Mouse (Mus musculus): Measurements from ENCODE around the gene Olfr670.
"Not testable (repeated sequence)": the region's sequence is repeated elsewhere in the genome, so short reads cannot be mapped to it uniquely, and the experiment has no call there.

Gene Olfr670

GRCm38 (mm10) chr7:104962520-104962919, at the start of gene Olfr670:
Gene Olfr670 (minus strand): TSS chr7:104962620.
- DNase-seq, result no peak

- no peak for DNase-seq
Measured at GRCm38 (mm10) chr7:105001929-105002328, 39.5 kb upstream of the Olfr670 start, which contains the start of gene Olfr672. Gene Olfr672 (minus strand): TSS chr7:105002029.

- DNase-seq, result no peak
Measured at GRCm38 (mm10) chr7:104979026-104979425, 16.6 kb upstream of the Olfr670 start, which contains the start of gene Olfr671. Gene Olfr671 (minus strand): TSS chr7:104979126.

DNA sequence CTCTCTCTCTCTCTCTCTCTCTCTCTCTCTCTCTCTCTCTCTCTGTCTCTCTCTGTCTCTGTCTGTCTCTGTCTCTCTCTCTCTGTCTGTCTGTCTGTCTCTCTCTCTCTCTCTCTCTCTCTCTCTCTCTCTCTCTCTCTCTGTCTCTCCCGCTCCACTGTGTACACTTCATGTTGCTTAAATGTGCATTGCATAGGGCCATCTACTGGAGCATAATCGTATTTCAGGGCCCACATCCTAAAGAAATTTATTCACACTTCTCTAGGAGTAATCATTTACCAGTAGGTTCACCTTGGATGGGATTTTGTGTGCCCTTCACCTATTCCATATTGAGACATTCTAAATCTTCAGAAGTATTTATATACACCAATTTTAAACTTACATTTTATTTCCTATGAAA, 10.1 kb upstream of the Olfr670 start:
- not testable (repeated sequence) for DNase-seq

GRCm38 (mm10) chr7:104950234-104950633, 12.2 kb downstream of the Olfr670 start:
- not testable (repeated sequence) for DNase-seq

GRCm38 (mm10) chr7:104933940-104934339, 28.5 kb downstream of the Olfr670 start, which contains the start of gene Olfr669:
Gene Olfr669 (plus strand): TSS chr7:104934240.
- no peak for DNase-seq

- no peak for DNase-seq
Measured at GRCm38 (mm10) chr7:104927957-104928356, 34.5 kb downstream of the Olfr670 start, which contains the start of gene Olfr668. Gene Olfr668 (minus strand): TSS chr7:104928057.

DNA sequence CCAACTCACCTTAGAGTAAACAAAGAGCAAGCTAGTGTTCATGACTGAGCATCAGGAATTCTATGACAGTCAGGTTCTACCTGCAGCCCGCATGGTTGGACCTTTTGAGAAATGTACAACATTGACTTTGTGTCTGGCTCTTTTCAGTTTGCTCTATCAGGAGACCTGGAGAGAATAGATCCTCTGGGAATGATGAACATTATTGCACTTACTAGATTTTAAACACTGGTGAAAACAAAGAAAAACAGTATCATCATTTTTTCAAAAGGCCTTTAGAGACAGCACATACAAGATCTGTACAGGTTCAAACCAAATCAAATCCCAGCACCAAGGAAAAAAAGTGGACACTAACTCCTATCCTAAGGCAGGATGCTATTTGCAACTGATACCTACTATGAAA, 41.0 kb downstream of the Olfr670 start, which contains the start of gene Olfr667:
Gene Olfr667, minus strand, starts transcription at position 101 of the 400 bp plus-strand sequence.
- no peak for DNase-seq

Measured in right cerebral cortex, postnatal 14 days (tissue).